Mouse (Mus musculus) heart, postnatal 10 days (tissue): ENCODE data around the gene Cdh11. TPM values are rescaled to one million over a fixed set of nuclear protein-coding genes. Genes with fewer than 3 reads are reported as not detected.
"Not testable (repeated sequence)": the region's sequence is repeated elsewhere in the genome, so short reads cannot be mapped to it uniquely, and the experiment has no call there.

ENCODE experiments used
- DNase-seq, 2 experiments: peaks; one replicate each; pipeline ENCODE4 v3.0.0; 2021
- intact Hi-C: fragments of 180-260 bp; cut with DNase I; formaldehyde crosslinking; loops from one replicate; pipeline ENCODE4 v1.15.1; 2025
- total RNA-seq, 2 experiments: library from RNA; stranded (reverse); gene quantifications; 2 replicates each; pipeline ENCODE4 v1.2.3; 2021

Cdh11 gene
- total RNA-seq, 2 experiments from 2014 or later = 28.6 to 41.5 TPM

GRCm38 (mm10) chr8:102726206-102726935 lies 59.1 kb downstream of the Cdh11 start:
- intact Hi-C loops = no loop called here
- no peak for DNase-seq

GRCm38 (mm10) chr8:102725496-102725895 lies 59.9 kb downstream of the Cdh11 start:
- no peak for DNase-seq
- intact Hi-C loops = no loop called here

- intact Hi-C loops = no loop called here
Measured at GRCm38 (mm10) chr8:102715956-102716355, 69.5 kb downstream of the Cdh11 start.

GRCm38 (mm10) chr8:102707305-102707704 lies 78.1 kb downstream of the Cdh11 start:
- no peak for DNase-seq
- intact Hi-C loops = no loop called here

More at GRCm38 (mm10) chr8:102715956-102716355, 69.5 kb downstream of the Cdh11 start:
- peak; percentile 46 to 53 for DNase-seq

- intact Hi-C loops = no loop called here
Measured at GRCm38 (mm10) chr8:102705376-102705905, 80.0 kb downstream of the Cdh11 start.

GRCm38 (mm10) chr8:102700245-102700644 lies 85.2 kb downstream of the Cdh11 start:
- DNase-seq = no peak
- intact Hi-C loops = no loop called here

More at GRCm38 (mm10) chr8:102705376-102705905, 80.0 kb downstream of the Cdh11 start:
- no peak for DNase-seq

GRCm38 (mm10) chr8:102698232-102698837 lies 87.1 kb downstream of the Cdh11 start:
- no peak for DNase-seq
- intact Hi-C loops = no loop called here

GRCm38 (mm10) chr8:102693465-102693864 lies 92.0 kb downstream of the Cdh11 start:
- intact Hi-C loops = no loop called here
- DNase-seq = peak; percentile 48 to 53

- intact Hi-C loops, DNase-seq: not testable (repeated sequence)
Measured at GRCm38 (mm10) chr8:102685491-102685890, 100.0 kb downstream of the Cdh11 start.

- intact Hi-C loops = no loop called here
- no peak for DNase-seq
Measured at GRCm38 (mm10) chr8:102685023-102685422, 100.4 kb downstream of the Cdh11 start.

- intact Hi-C loops = no loop called here
- no peak for DNase-seq
Measured at GRCm38 (mm10) chr8:102677148-102677547, 108.3 kb downstream of the Cdh11 start.

GRCm38 (mm10) chr8:102664561-102664960 lies 120.9 kb downstream of the Cdh11 start:
- intact Hi-C loops, DNase-seq: not testable (repeated sequence)

GRCm38 (mm10) chr8:102656529-102656928 lies 128.9 kb downstream of the Cdh11 start:
- no peak for DNase-seq
- intact Hi-C loops = no loop called here

- no peak for DNase-seq
- intact Hi-C loops = no loop called here
Measured at GRCm38 (mm10) chr8:102651964-102652363, 133.5 kb downstream of the Cdh11 start.

- no peak for DNase-seq
- intact Hi-C loops = no loop called here
Measured at GRCm38 (mm10) chr8:102627151-102627550, 158.3 kb downstream of the Cdh11 start.

- DNase-seq = no peak
- intact Hi-C loops = no loop called here
Measured at GRCm38 (mm10) chr8:102612146-102612545, 173.3 kb downstream of the Cdh11 start.

GRCm38 (mm10) chr8:102601327-102601726 lies 184.1 kb downstream of the Cdh11 start:
- DNase-seq = no peak
- intact Hi-C loops = no loop called here

GRCm38 (mm10) chr8:102596523-102596922 lies 188.9 kb downstream of the Cdh11 start:
- peak; percentile 75 to 77 for DNase-seq
- intact Hi-C loops = loop anchor here (10.0 kb wide), 1 partner anchor 138 kb away; no protein-coding TSS in a partner anchor

- DNase-seq = no peak
- intact Hi-C loops = loop anchor here (10.0 kb wide), 1 partner anchor 141 kb away; no protein-coding TSS in a partner anchor
Measured at GRCm38 (mm10) chr8:102593899-102594298, 191.5 kb downstream of the Cdh11 start.
